Mouse (Mus musculus) fibroblast of lung, adult 2 months (primary cell): Measurements from ENCODE around the gene Bfsp1.
A peak's percentile ranks its signal among the peaks of the same experiment; 100 is the strongest.

ENCODE experiments used
- DNase-seq: peaks from one replicate; pipeline ENCODE4 v3.0.0-alpha.2; 2011; ENCODE audit warnings: low read depth

Gene Bfsp1

GRCm38 (mm10) chr2:143862484-143863231, at the start of gene Bfsp1:
TSS of gene Bfsp1 (minus strand) at chr2:143863173.
- no peak for DNase-seq

- no peak for DNase-seq
Observed at GRCm38 (mm10) chr2:143912199-143912598, 49.2 kb upstream of the Bfsp1 start.

- DNase-seq: no peak
Observed at GRCm38 (mm10) chr2:143909230-143909629, 46.3 kb upstream of the Bfsp1 start.

GRCm38 (mm10) chr2:143904896-143905295, 41.9 kb upstream of the Bfsp1 start:
- DNase-seq: no peak

- DNase-seq: peak; percentile 65
Observed at GRCm38 (mm10) chr2:143903376-143904045, 40.5 kb upstream of the Bfsp1 start.

GRCm38 (mm10) chr2:143900821-143901351, 37.9 kb upstream of the Bfsp1 start:
- DNase-seq: no peak

GRCm38 (mm10) chr2:143899470-143900220, 36.7 kb upstream of the Bfsp1 start:
- no peak for DNase-seq

GRCm38 (mm10) chr2:143891302-143892048, 28.5 kb upstream of the Bfsp1 start:
- no peak for DNase-seq

GRCm38 (mm10) chr2:143889860-143890433, 27.0 kb upstream of the Bfsp1 start:
- DNase-seq: no peak

GRCm38 (mm10) chr2:143889131-143889859, 26.3 kb upstream of the Bfsp1 start:
- DNase-seq: no peak

- no peak for DNase-seq
Observed at GRCm38 (mm10) chr2:143882606-143883288, 19.8 kb upstream of the Bfsp1 start.

GRCm38 (mm10) chr2:143882002-143882401, 19.0 kb upstream of the Bfsp1 start:
- DNase-seq: no peak

- no peak for DNase-seq
Observed at GRCm38 (mm10) chr2:143879311-143879710, 16.3 kb upstream of the Bfsp1 start.

GRCm38 (mm10) chr2:143876929-143877632, 14.1 kb upstream of the Bfsp1 start:
- no peak for DNase-seq

GRCm38 (mm10) chr2:143876026-143876425, 13.1 kb upstream of the Bfsp1 start:
- peak; percentile 68 for DNase-seq

GRCm38 (mm10) chr2:143870936-143871688, 8.1 kb upstream of the Bfsp1 start:
- DNase-seq: no peak

GRCm38 (mm10) chr2:143867326-143867725, 4.4 kb upstream of the Bfsp1 start:
- DNase-seq: peak; percentile 69

GRCm38 (mm10) chr2:143864600-143864999, 1.6 kb upstream of the Bfsp1 start:
- DNase-seq: no peak

- peak; percentile 47 for DNase-seq
Observed at GRCm38 (mm10) chr2:143859166-143859565, 3.8 kb downstream of the Bfsp1 start.
